Mouse (Mus musculus): Measurements from ENCODE around the gene Neurl2.

GRCm38 (mm10) chr2:164868491-164868890, 35.2 kb upstream of the Neurl2 start:
- TF ChIP-seq CTCF (IDR thresholded peaks at IDR 0.05; ENCODE audit: low read depth) (no peak), EP300 (optimal IDR thresholded peaks at IDR 0.05) (no peak)

Measured in stomach, postnatal 0 days (tissue).